Mouse (Mus musculus) brain, embryonic 18.5 days (tissue): ENCODE results near the gene Abcb1b.
A peak's percentile ranks its signal among the peaks of the same experiment; 100 is the strongest.
"Not testable (repeated sequence)": the region's sequence is repeated elsewhere in the genome, so short reads cannot be mapped to it uniquely, and the experiment has no call there.

Experiments used
- DNase-seq: peaks from one replicate; pipeline ENCODE4 v3.0.0-alpha.2; 2012; ENCODE audit warnings: low read depth, low spot score

Abcb1b gene

GRCm38 (mm10) chr5:8797987-8798751, at the start of gene Abcb1b:
TSS of gene Abcb1b (plus strand) at chr5:8798147.
- peak; percentile 24 for DNase-seq

GRCm38 (mm10) chr5:8772866-8773265, 25.1 kb upstream of the Abcb1b start:
- DNase-seq = no peak

- no peak for DNase-seq
Observed at GRCm38 (mm10) chr5:8778311-8778710, 19.6 kb upstream of the Abcb1b start.

- DNase-seq = no peak
Observed at GRCm38 (mm10) chr5:8778751-8779150, 19.2 kb upstream of the Abcb1b start.

GRCm38 (mm10) chr5:8792281-8792680, 5.7 kb upstream of the Abcb1b start:
- no peak for DNase-seq

GRCm38 (mm10) chr5:8798752-8799115, 787 bp downstream of the Abcb1b start:
- DNase-seq = no peak

GRCm38 (mm10) chr5:8805742-8806141, 7.8 kb downstream of the Abcb1b start:
- no peak for DNase-seq

GRCm38 (mm10) chr5:8807137-8808004, 9.4 kb downstream of the Abcb1b start:
- DNase-seq = no peak

- DNase-seq = no peak
Observed at GRCm38 (mm10) chr5:8813872-8814271, 15.9 kb downstream of the Abcb1b start.

- DNase-seq = no peak
Observed at GRCm38 (mm10) chr5:8819635-8820591, 22.0 kb downstream of the Abcb1b start.

GRCm38 (mm10) chr5:8820592-8821104, 22.7 kb downstream of the Abcb1b start:
- not testable (repeated sequence) for DNase-seq

- no peak for DNase-seq
Observed at GRCm38 (mm10) chr5:8838661-8839438, 40.9 kb downstream of the Abcb1b start.

- DNase-seq = no peak
Observed at GRCm38 (mm10) chr5:8839651-8840050, 41.7 kb downstream of the Abcb1b start.

- no peak for DNase-seq
Observed at GRCm38 (mm10) chr5:8840887-8841286, 42.9 kb downstream of the Abcb1b start.

- DNase-seq = no peak
Observed at GRCm38 (mm10) chr5:8842815-8843214, 44.9 kb downstream of the Abcb1b start.

GRCm38 (mm10) chr5:8848607-8849575, 50.9 kb downstream of the Abcb1b start:
- not testable (repeated sequence) for DNase-seq

GRCm38 (mm10) chr5:8850851-8851250, 52.9 kb downstream of the Abcb1b start:
- no peak for DNase-seq

GRCm38 (mm10) chr5:8857201-8857600, 59.3 kb downstream of the Abcb1b start:
- DNase-seq = no peak

- no peak for DNase-seq
Observed at GRCm38 (mm10) chr5:8861811-8862210, 63.9 kb downstream of the Abcb1b start.
